Comparison of ENCODE assay signal across 7 mouse cellular contexts in genomic region chr2:155583927-155584530, GRCm38 (mm10). TPM values are rescaled to one million over a fixed set of nuclear protein-coding genes. Genes with fewer than 3 reads are reported as not detected.
A peak's percentile ranks its signal among the peaks of the same experiment; 100 is the strongest.
DNase-seq lines count a peak whose midpoint lies in the region; ATAC-seq lines count a peak whose summit lies in the region.

No protein-coding gene starts in this region.

- H3K4me2 ChIP-seq in embryonic facial prominence, embryonic 14.5 days (ENCODE audit: low read depth, low read length): no peak overlapping the region
- no peak overlapping the region for H3K4me2 ChIP-seq in intestine, embryonic 16.5 days (ENCODE audit: low read depth, low read length)
- H3K4me2 ChIP-seq in limb, embryonic 12.5 days: no peak overlapping the region
- no peak overlapping the region for H3K4me2 ChIP-seq in neural tube, embryonic 13.5 days

- H3K36me3 ChIP-seq in embryonic facial prominence, embryonic 14.5 days (ENCODE audit: control insufficient read depth, insufficient read depth, low read length): no peaks in the 10 kb centered on the region
- no peaks in the 10 kb centered on the region for H3K36me3 ChIP-seq in intestine, embryonic 16.5 days (ENCODE audit: control insufficient read depth, insufficient read depth, low read length)
- no peaks in the 10 kb centered on the region for H3K36me3 ChIP-seq in limb, embryonic 12.5 days
- no peaks in the 10 kb centered on the region for H3K36me3 ChIP-seq in neural tube, embryonic 13.5 days

- H3K9ac ChIP-seq in embryonic facial prominence, embryonic 14.5 days (ENCODE audit: low read depth, low read length): no peak overlapping the region
- no peak overlapping the region for H3K9ac ChIP-seq in intestine, embryonic 16.5 days (ENCODE audit: low read depth, low read length)
- no peak overlapping the region for H3K9ac ChIP-seq in limb, embryonic 12.5 days (replicated peaks)
- H3K9ac ChIP-seq in neural tube, embryonic 13.5 days: no peak overlapping the region

- H3K4me1 ChIP-seq in embryonic facial prominence, embryonic 14.5 days (ENCODE audit: control insufficient read depth, insufficient read depth, low read length): no peaks in the 10 kb centered on the region
- no peaks in the 10 kb centered on the region for H3K4me1 ChIP-seq in intestine, embryonic 16.5 days (ENCODE audit: control insufficient read depth, insufficient read depth, low read length)
- no peaks in the 10 kb centered on the region for H3K4me1 ChIP-seq in limb, embryonic 12.5 days (replicated peaks)
- no peaks in the 10 kb centered on the region for H3K4me1 ChIP-seq in neural tube, embryonic 13.5 days (replicated peaks)

- H3K27ac ChIP-seq in embryonic facial prominence, embryonic 14.5 days (replicated peaks; ENCODE audit: low read depth, low read length): no peak overlapping the region
- no peak overlapping the region for H3K27ac ChIP-seq in intestine, embryonic 16.5 days (ENCODE audit: low read length)
- H3K27ac ChIP-seq in limb, embryonic 12.5 days: no peak overlapping the region
- H3K27ac ChIP-seq in neural tube, embryonic 13.5 days (replicated peaks): no peak overlapping the region

- WGBS in embryonic facial prominence, embryonic 14.5 days: 39% methylated on average over 5 of the region's 5 CpGs
- WGBS in intestine, embryonic 16.5 days: 46% methylated on average over 5 of the region's 5 CpGs
- 44% methylated on average over 5 of the region's 5 CpGs for WGBS in limb, embryonic 12.5 days
- whole genome bisulfite sequencing in neural tube, embryonic 13.5 days: 46% methylated on average over 5 of the region's 5 CpGs

- H3K4me3 ChIP-seq in embryonic facial prominence, embryonic 14.5 days (ENCODE audit: low read depth, low read length): no peak overlapping the region
- H3K4me3 ChIP-seq in intestine, embryonic 16.5 days (ENCODE audit: low read length): no peak overlapping the region
- no peak overlapping the region for H3K4me3 ChIP-seq in limb, embryonic 12.5 days (replicated peaks)
- H3K4me3 ChIP-seq in neural tube, embryonic 13.5 days: no peak overlapping the region

- DNase-seq in 3134 (ENCODE audit: extremely low read depth, insufficient read length, low spot score): peak; percentile 29
- DNase-seq in 3T3-L1 (ENCODE audit: low read depth, low spot score): peak; percentile 83
- DNase-seq in adrenal gland, postnatal 10 days: peak; percentile 83
- DNase-seq in embryonic facial prominence, embryonic 14.5 days (ENCODE audit: low spot score): peak; percentile 51

- H3K27me3 ChIP-seq in embryonic facial prominence, embryonic 14.5 days (replicated peaks; ENCODE audit: control insufficient read depth, insufficient read depth, low read length): no peaks in the 10 kb centered on the region
- H3K27me3 ChIP-seq in intestine, embryonic 16.5 days (replicated peaks; ENCODE audit: control insufficient read depth, insufficient read depth, low read length): no peaks in the 10 kb centered on the region
- H3K27me3 ChIP-seq in limb, embryonic 12.5 days: no peaks in the 10 kb centered on the region
- H3K27me3 ChIP-seq in neural tube, embryonic 13.5 days: no peaks in the 10 kb centered on the region

- ATAC-seq in embryonic facial prominence, embryonic 14.5 days (ENCODE audit: low read depth): 0 out of 2 replicates have a peak, but pooled peaks have one; percentile 12
- ATAC-seq in intestine, embryonic 16.5 days: peak; percentile 31; the same call in 1 of the 2 replicates
- ATAC-seq in limb, embryonic 12.5 days (ENCODE audit: insufficient number of reproducible peaks, insufficient read depth, low FRiP score, low TSS enrichment, low read depth): 0 out of 2 replicates have a peak, but pooled peaks have one; percentile 20
- peak; percentile 27; the same call in 1 of the 2 replicates for ATAC-seq in neural tube, embryonic 13.5 days (ENCODE audit: low read depth)

- H3K9me3 ChIP-seq in embryonic facial prominence, embryonic 14.5 days (ENCODE audit: control insufficient read depth, low read length): no peaks in the 10 kb centered on the region
- no peaks in the 10 kb centered on the region for H3K9me3 ChIP-seq in intestine, embryonic 16.5 days (ENCODE audit: control insufficient read depth, low read length)
- H3K9me3 ChIP-seq in limb, embryonic 12.5 days: no peaks in the 10 kb centered on the region
- no peaks in the 10 kb centered on the region for H3K9me3 ChIP-seq in neural tube, embryonic 13.5 days

RNA-seq across cellular contexts. Expression of gene Gss, which starts 8.6 kb away (rescaled TPM):
- total RNA-seq in adrenal gland, postnatal 10 days (2021): 10 to 100 TPM; 41.4 to 48.1 TPM
- polyA plus RNA-seq in embryonic facial prominence, embryonic 14.5 days (2014; fragmentation: Nextera tagmentation; extraction: Ambion mirVana): 27.1 and 27.6 TPM in 2 replicates
- 143 and 158 TPM in 2 replicates for polyA plus RNA-seq in intestine, embryonic 16.5 days (2015; fragmentation: Nextera tagmentation; extraction: Ambion mirVana)
- polyA plus RNA-seq in limb, embryonic 12.5 days (2016; fragmentation: Nextera tagmentation; extraction: Ambion mirVana): 23.8 and 23.9 TPM in 2 replicates
- 15.4 and 15.8 TPM in 2 replicates for polyA plus RNA-seq in neural tube, embryonic 13.5 days (2015; fragmentation: Nextera tagmentation; extraction: Ambion mirVana)

RNA-seq across cellular contexts. Expression of gene Myh7b, which starts 27.0 kb away (rescaled TPM):
- 1 to 10 TPM in 1 of 2 experiments, under 1 TPM in 1; 0.33 to 1.1 TPM for total RNA-seq in adrenal gland, postnatal 10 days (2021)
- polyA plus RNA-seq in embryonic facial prominence, embryonic 14.5 days (2014; fragmentation: Nextera tagmentation; extraction: Ambion mirVana): 4.6 and 5.3 TPM in 2 replicates
- 0.77 and 1.3 TPM in 2 replicates for polyA plus RNA-seq in intestine, embryonic 16.5 days (2015; fragmentation: Nextera tagmentation; extraction: Ambion mirVana)
- polyA plus RNA-seq in limb, embryonic 12.5 days (2016; fragmentation: Nextera tagmentation; extraction: Ambion mirVana): 1.9 and 2.1 TPM in 2 replicates
- 0.50 and 0.90 TPM in 2 replicates for polyA plus RNA-seq in neural tube, embryonic 13.5 days (2015; fragmentation: Nextera tagmentation; extraction: Ambion mirVana)

Comparison
In these comparisons a context has a peak if more than half of its experiments do, and no peak if none do; other contexts are left out.
1. DNase-seq: peak in every context shown above with its lines; median percentile 83 in 3T3-L1; 83 in adrenal gland, postnatal 10 days; 51 in embryonic facial prominence, embryonic 14.5 days; 29 in 3134.